Mouse (Mus musculus) Patski (cell line): ENCODE data around the gene Klc2. TPM values are rescaled to one million over a fixed set of nuclear protein-coding genes. Genes with fewer than 3 reads are reported as not detected.

ENCODE experiments used
- ATAC-seq: fragments of 100-300 bp; one replicate; pipeline ENCODE4 v1.8.0; 2021
- CTCF ChIA-PET: fragments of 350-600 bp; sonication (Branson Sonifier 250); formaldehyde crosslinking; loops from one replicate; lab custom pipeline; 2022; ENCODE audit warnings: inconsistent platforms; lab: Charles Lee
- POLR2A ChIA-PET: fragments of 350-600 bp; sonication (Branson Sonifier 250); formaldehyde crosslinking; loops from one replicate; lab custom pipeline; 2022; ENCODE audit warnings: antibody characterized with exemption, inconsistent platforms; lab: Charles Lee
- DNase-seq: peaks from one replicate; pipeline ENCODE4 v3.0.0-alpha.2; 2011; ENCODE audit warnings: low read depth, low spot score
- H3K27me3 ChIP-seq: fragments of 371-371 bp; one replicate; pipeline ENCODE4 v1.5.1; 2021
- CTCF ChIP-seq: fragments of 100-300 bp; IDR thresholded peaks from one replicate; pipeline ENCODE4 v1.5.1; 2021
- in situ Hi-C: fragments of 300-500 bp; cut with MboI; formaldehyde crosslinking; loops from 3 replicates; pipeline ENCODE4 v1.11.1; 2018; ENCODE audit warnings: low pct_unique_long_range_greater_than_20kb, mixed read lengths
- polyA plus RNA-seq: library from polyadenylated mRNA; unstranded; gene quantifications from one replicate; pipeline ENCODE4 v1.2.3, GENCODE M21; 2021

The Klc2 gene
- polyA plus RNA-seq, 1 experiment from 2014 or later, result 84.0 TPM

GRCm38 (mm10) chr19:5129770-5130169, 11.4 kb upstream of the Klc2 start:
- ChIA-PET CTCF (interaction anchor here (0.6 to 1.2 kb wide), 2 partner anchors 13 to 27 kb away, joined by 3 to 4 read pairs; no protein-coding TSS in a partner anchor), POLR2A (no interaction called here)
- in situ Hi-C loops, result no loop called here
- no peak for DNase-seq
- H3K27me3 ChIP-seq, result peaks cover 8% of the 10 kb centered on the region
- peak; percentile 72 for TF ChIP-seq CTCF
- ATAC-seq, result no peak

- no peak for ATAC-seq
These were observed 5.8 kb upstream of the Klc2 start for GRCm38 (mm10) chr19:5124055-5124614.

GRCm38 (mm10) chr19:5123241-5123640, 4.9 kb upstream of the Klc2 start:
- in situ Hi-C loops, result no loop called here
- ChIA-PET POLR2A (no interaction called here), CTCF (interaction anchor here (0.6 to 1.3 kb wide), 2 partner anchors 15 to 28 kb away, joined by 3 read pairs; no protein-coding TSS in a partner anchor)
- TF ChIP-seq CTCF, result no peak
- no peak for ATAC-seq
- DNase-seq, result no peak
- H3K27me3 ChIP-seq, result peaks cover under 1% of the 10 kb centered on the region

More at GRCm38 (mm10) chr19:5124055-5124614, 5.8 kb upstream of the Klc2 start:
- no peak for DNase-seq
- CTCF ChIA-PET, result interaction anchor here (1.3 kb wide), 1 partner anchor 27 kb away, joined by 3 read pairs; no protein-coding TSS in a partner anchor
- TF ChIP-seq CTCF, result no peak
- POLR2A ChIA-PET, result no interaction called here
- H3K27me3 ChIP-seq, result peaks cover 8% of the 10 kb centered on the region
- in situ Hi-C loops, result no loop called here

GRCm38 (mm10) chr19:5122492-5122891, 4.1 kb upstream of the Klc2 start:
- TF ChIP-seq CTCF, result no peak
- POLR2A ChIA-PET, result no interaction called here

GRCm38 (mm10) chr19:5117494-5118383, 621 bp downstream of the Klc2 start:
- ChIA-PET POLR2A (interaction anchor here (0.5 to 0.9 kb wide), 2 partner anchors 11 to 27 kb away, joined by 3 to 4 read pairs; partner anchors contain the start of gene Rab1b), CTCF (interaction anchor here (1.0 to 2.5 kb wide), 10 partner anchors 9 to 34 kb away, joined by 3 to 10 read pairs (median 6); partner anchors contain the start of gene Yif1a)
- DNase-seq, result no peak
- TF ChIP-seq CTCF, result no peak
- in situ Hi-C loops, result no loop called here
- no peaks in the 10 kb centered on the region for H3K27me3 ChIP-seq
- peak; percentile 61 for ATAC-seq

More at GRCm38 (mm10) chr19:5122492-5122891, 4.1 kb upstream of the Klc2 start:
- ATAC-seq (no peak), DNase-seq (no peak)
- in situ Hi-C loops, result no loop called here
- H3K27me3 ChIP-seq, result no peaks in the 10 kb centered on the region
- CTCF ChIA-PET, result no interaction called here

- ATAC-seq (no peak), DNase-seq (no peak)
- no peaks in the 10 kb centered on the region for H3K27me3 ChIP-seq
- in situ Hi-C loops, result no loop called here
- POLR2A ChIA-PET, result interaction anchor here (0.6 kb wide), 1 partner anchor 149 kb away, joined by 4 read pairs; no protein-coding TSS in a partner anchor
- CTCF ChIA-PET, result interaction anchor here (1.3 kb wide), 1 partner anchor 37 kb away, joined by 3 read pairs; no protein-coding TSS in a partner anchor
- no peak for TF ChIP-seq CTCF
These were observed 4.6 kb downstream of the Klc2 start for GRCm38 (mm10) chr19:5113783-5114182.

GRCm38 (mm10) chr19:5109659-5110453, 8.5 kb downstream of the Klc2 start:
- in situ Hi-C loops, result no loop called here
- DNase-seq (no peak), ATAC-seq (no peak)
- ChIA-PET CTCF (interaction anchor here (1.2 to 2.1 kb wide), 5 partner anchors 7 to 42 kb away, joined by 4 to 6 read pairs (median 5); partner anchors contain the start of gene Yif1a), POLR2A (interaction anchor here (0.9 kb wide), 1 partner anchor 76 kb away, joined by 3 read pairs; no protein-coding TSS in a partner anchor)
- H3K27me3 ChIP-seq, result no peaks in the 10 kb centered on the region
- TF ChIP-seq CTCF, result no peak

GRCm38 (mm10) chr19:5108702-5109101, 9.7 kb downstream of the Klc2 start:
- DNase-seq, result no peak
- in situ Hi-C loops, result no loop called here
- no peak for TF ChIP-seq CTCF
- no peaks in the 10 kb centered on the region for H3K27me3 ChIP-seq
- ATAC-seq, result peak; percentile 5
- POLR2A ChIA-PET, result no interaction called here
- CTCF ChIA-PET, result interaction anchor here (1.4 to 2.1 kb wide), 5 partner anchors 8 to 31 kb away, joined by 4 to 6 read pairs (median 5); partner anchors contain the start of gene Yif1a

- ATAC-seq (peak; percentile 53), DNase-seq (no peak)
- in situ Hi-C loops, result no loop called here
- CTCF ChIA-PET, result interaction anchor here (1.2 to 2.1 kb wide), 5 partner anchors 8 to 31 kb away, joined by 4 to 6 read pairs (median 5); partner anchors contain the start of genes Klc2 and Yif1a
- H3K27me3 ChIP-seq, result no peaks in the 10 kb centered on the region
- no peak for TF ChIP-seq CTCF
- POLR2A ChIA-PET, result no interaction called here
These were observed 10.1 kb downstream of the Klc2 start for GRCm38 (mm10) chr19:5108271-5108575.
